Mouse (Mus musculus): ENCODE data around the gene Vipr1. TPM values are rescaled to one million over a fixed set of nuclear protein-coding genes. Genes with fewer than 3 reads are reported as not detected.
A peak's percentile ranks its signal among the peaks of the same experiment; 100 is the strongest.

Vipr1 gene
- total and polyA plus RNA-seq, 2 experiments: 16.7 to 22.2 TPM

- H3K36me3 ChIP-seq (ENCODE audit: control insufficient read depth, insufficient read depth, low read length): no peaks in the 10 kb centered on the region
- DNase-seq (ENCODE audit: extremely low read depth, low read depth, low spot score): peak; percentile 61
- no peak overlapping the region for H3K9ac ChIP-seq (ENCODE audit: low read depth, low read length)
- H3K4me1 ChIP-seq (ENCODE audit: control insufficient read depth, insufficient read depth, low read length): no peaks in the 10 kb centered on the region; the same call in 1 of the 2 replicates
- 55% methylated on average over 2 of the region's 2 CpGs for WGBS
- no peak overlapping the region for H3K4me3 ChIP-seq (ENCODE audit: insufficient read depth, low read depth, low read length)
- TF ChIP-seq POLR2A (IDR thresholded peaks at IDR 0.05; ENCODE audit: extremely low read depth, insufficient read depth, low read length) (no peak), CTCF (IDR thresholded peaks at IDR 0.05; ENCODE audit: low read depth, low read length) (no peak)
- no peaks in the 10 kb centered on the region for H3K79me2 ChIP-seq (ENCODE audit: control insufficient read depth, insufficient read depth, low read length)
- H3K27me3 ChIP-seq (ENCODE audit: control insufficient read depth, insufficient read depth, low read length): no peaks in the 10 kb centered on the region; the same call in 1 of the 2 replicates
- H3K27ac ChIP-seq (replicated peaks; ENCODE audit: insufficient read depth, low read depth, low read length): no peak overlapping the region
These were observed 17.6 kb upstream of the Vipr1 start for GRCm38 (mm10) chr9:121624920-121625319.

GRCm38 (mm10) chr9:121630627-121631026, 11.9 kb upstream of the Vipr1 start:
- Histone ChIP-seq H3K79me2 (ENCODE audit: control insufficient read depth, insufficient read depth, low read length) (no peaks in the 10 kb centered on the region), H3K4me3 (ENCODE audit: insufficient read depth, low read depth, low read length) (no peak overlapping the region)

GRCm38 (mm10) chr9:121631946-121632345, 10.6 kb upstream of the Vipr1 start:
- H3K4me1 ChIP-seq (ENCODE audit: control insufficient read depth, insufficient read depth, low read length): no peaks in the 10 kb centered on the region
- H3K27ac ChIP-seq (replicated peaks; ENCODE audit: insufficient read depth, low read depth, low read length): no peak overlapping the region
- H3K4me3 ChIP-seq (ENCODE audit: insufficient read depth, low read depth, low read length): no peak overlapping the region
- TF ChIP-seq POLR2A (IDR thresholded peaks at IDR 0.05; ENCODE audit: extremely low read depth, insufficient read depth, low read length) (no peak), CTCF (IDR thresholded peaks at IDR 0.05; ENCODE audit: low read depth, low read length) (no peak)
- no peak overlapping the region for H3K9ac ChIP-seq (ENCODE audit: low read depth, low read length)
- WGBS: 48% methylated on average over 4 of the region's 4 CpGs
- no peaks in the 10 kb centered on the region for H3K79me2 ChIP-seq (ENCODE audit: control insufficient read depth, insufficient read depth, low read length)
- DNase-seq (ENCODE audit: extremely low read depth, low read depth, low spot score): peak; percentile 43
- no peaks in the 10 kb centered on the region for H3K36me3 ChIP-seq (ENCODE audit: control insufficient read depth, insufficient read depth, low read length)
- H3K27me3 ChIP-seq (ENCODE audit: control insufficient read depth, insufficient read depth, low read length): no peaks in the 10 kb centered on the region

More at GRCm38 (mm10) chr9:121630627-121631026, 11.9 kb upstream of the Vipr1 start:
- Histone ChIP-seq H3K9ac (ENCODE audit: low read depth, low read length) (no peak overlapping the region), H3K27me3 (ENCODE audit: control insufficient read depth, insufficient read depth, low read length) (no peaks in the 10 kb centered on the region), H3K36me3 (ENCODE audit: control insufficient read depth, insufficient read depth, low read length) (no peaks in the 10 kb centered on the region), H3K4me1 (ENCODE audit: control insufficient read depth, insufficient read depth, low read length) (no peaks in the 10 kb centered on the region), H3K27ac (replicated peaks; ENCODE audit: insufficient read depth, low read depth, low read length) (no peak overlapping the region)
- no peak for DNase-seq (ENCODE audit: extremely low read depth, low read depth, low spot score)
- WGBS: 83% methylated on average over 1 of the region's 1 CpGs
- no peak for TF ChIP-seq POLR2A (IDR thresholded peaks at IDR 0.05; ENCODE audit: extremely low read depth, insufficient read depth, low read length)
- TF ChIP-seq CTCF (IDR thresholded peaks at IDR 0.05; ENCODE audit: low read depth, low read length): no peak

GRCm38 (mm10) chr9:121632891-121633290, 9.6 kb upstream of the Vipr1 start:
- Histone ChIP-seq H3K27me3 (ENCODE audit: control insufficient read depth, insufficient read depth, low read length) (no peaks in the 10 kb centered on the region), H3K27ac (replicated peaks; ENCODE audit: insufficient read depth, low read depth, low read length) (no peak overlapping the region), H3K79me2 (ENCODE audit: control insufficient read depth, insufficient read depth, low read length) (no peaks in the 10 kb centered on the region), H3K9ac (ENCODE audit: low read depth, low read length) (no peak overlapping the region), H3K36me3 (ENCODE audit: control insufficient read depth, insufficient read depth, low read length) (no peaks in the 10 kb centered on the region), H3K4me3 (ENCODE audit: insufficient read depth, low read depth, low read length) (no peak overlapping the region), H3K4me1 (ENCODE audit: control insufficient read depth, insufficient read depth, low read length) (no peaks in the 10 kb centered on the region)
- no peak for DNase-seq (ENCODE audit: extremely low read depth, low read depth, low spot score)
- WGBS: 85% methylated on average over 10 of the region's 10 CpGs
- no peak for TF ChIP-seq POLR2A (IDR thresholded peaks at IDR 0.05; ENCODE audit: extremely low read depth, insufficient read depth, low read length)
- no peak for TF ChIP-seq CTCF (IDR thresholded peaks at IDR 0.05; ENCODE audit: low read depth, low read length)

GRCm38 (mm10) chr9:121633306-121633705, 9.2 kb upstream of the Vipr1 start:
- Histone ChIP-seq H3K4me1 (ENCODE audit: control insufficient read depth, insufficient read depth, low read length) (no peaks in the 10 kb centered on the region), H3K27ac (replicated peaks; ENCODE audit: insufficient read depth, low read depth, low read length) (no peak overlapping the region), H3K36me3 (ENCODE audit: control insufficient read depth, insufficient read depth, low read length) (no peaks in the 10 kb centered on the region), H3K9ac (ENCODE audit: low read depth, low read length) (no peak overlapping the region), H3K79me2 (ENCODE audit: control insufficient read depth, insufficient read depth, low read length) (no peaks in the 10 kb centered on the region), H3K27me3 (ENCODE audit: control insufficient read depth, insufficient read depth, low read length) (no peaks in the 10 kb centered on the region), H3K4me3 (ENCODE audit: insufficient read depth, low read depth, low read length) (no peak overlapping the region)
- DNase-seq (ENCODE audit: extremely low read depth, low read depth, low spot score): no peak
- TF ChIP-seq POLR2A (IDR thresholded peaks at IDR 0.05; ENCODE audit: extremely low read depth, insufficient read depth, low read length) (no peak), CTCF (IDR thresholded peaks at IDR 0.05; ENCODE audit: low read depth, low read length) (no peak)
- WGBS: 81% methylated on average over 6 of the region's 6 CpGs

GRCm38 (mm10) chr9:121635835-121636576, 6.5 kb upstream of the Vipr1 start:
- Histone ChIP-seq H3K4me3 (ENCODE audit: insufficient read depth, low read depth, low read length) (no peak overlapping the region), H3K36me3 (ENCODE audit: control insufficient read depth, insufficient read depth, low read length) (no peaks in the 10 kb centered on the region), H3K4me1 (ENCODE audit: control insufficient read depth, insufficient read depth, low read length) (no peaks in the 10 kb centered on the region), H3K27me3 (ENCODE audit: control insufficient read depth, insufficient read depth, low read length) (no peaks in the 10 kb centered on the region), H3K27ac (replicated peaks; ENCODE audit: insufficient read depth, low read depth, low read length) (no peak overlapping the region), H3K79me2 (ENCODE audit: control insufficient read depth, insufficient read depth, low read length) (no peaks in the 10 kb centered on the region), H3K9ac (ENCODE audit: low read depth, low read length) (no peak overlapping the region)
- TF ChIP-seq CTCF (IDR thresholded peaks at IDR 0.05; ENCODE audit: low read depth, low read length) (no peak), POLR2A (IDR thresholded peaks at IDR 0.05; ENCODE audit: extremely low read depth, insufficient read depth, low read length) (no peak)
- DNase-seq (ENCODE audit: extremely low read depth, low read depth, low spot score): peak; percentile 11
- WGBS: 55% methylated on average over 7 of the region's 7 CpGs

All from liver, adult 2 months (tissue).